ENCODE assay signal across 1 mouse cellular context in the genomic region with DNA sequence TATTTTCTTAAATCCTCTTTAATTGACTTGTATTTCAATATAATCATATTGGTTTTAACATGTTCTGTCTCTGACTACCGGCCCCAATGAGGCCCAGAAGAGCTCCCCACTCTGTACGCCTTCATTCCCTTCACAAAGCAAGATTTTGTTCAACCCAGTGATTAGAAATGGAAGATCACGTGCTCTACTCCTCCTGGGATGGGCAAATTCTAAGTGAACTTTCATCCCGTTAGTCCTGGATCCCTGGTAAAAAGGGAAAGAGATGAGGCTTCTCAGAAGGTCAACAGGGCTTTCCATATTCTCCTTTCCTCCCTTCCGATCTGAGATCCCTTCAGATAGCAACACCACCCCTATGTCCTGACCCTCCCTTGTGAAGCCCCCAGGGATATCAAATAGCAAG.
TF ChIP-seq lines count a peak whose summit lies in the region.

No protein-coding gene starts in this region.

TF ChIP-seq in MEL, 35 proteins besides CTCF, POLR2A, EP300 and RAD21:
- TF ChIP-seq MYC (IDR thresholded peaks at IDR 0.05; ENCODE audit: low read depth, low read length) (no peak), USF1 (IDR thresholded peaks at IDR 0.05; ENCODE audit: low read depth, low read length) (0 out of 2 replicates have a peak, but pooled peaks have one; percentile 31), SMC3 (IDR thresholded peaks at IDR 0.05; ENCODE audit: low read depth, low read length) (no peak), MAFK (IDR thresholded peaks at IDR 0.05; ENCODE audit: borderline replicate concordance, low read depth, low read length) (no peak)
